Mouse (Mus musculus): ENCODE measurements at regions not wholly inside any gene's neighbourhood (a gene's known extent, or its start where the extent isn't known, plus 50 kb on each side); places are given as distances from the start of the nearest gene placed in this dataset.

DNA sequence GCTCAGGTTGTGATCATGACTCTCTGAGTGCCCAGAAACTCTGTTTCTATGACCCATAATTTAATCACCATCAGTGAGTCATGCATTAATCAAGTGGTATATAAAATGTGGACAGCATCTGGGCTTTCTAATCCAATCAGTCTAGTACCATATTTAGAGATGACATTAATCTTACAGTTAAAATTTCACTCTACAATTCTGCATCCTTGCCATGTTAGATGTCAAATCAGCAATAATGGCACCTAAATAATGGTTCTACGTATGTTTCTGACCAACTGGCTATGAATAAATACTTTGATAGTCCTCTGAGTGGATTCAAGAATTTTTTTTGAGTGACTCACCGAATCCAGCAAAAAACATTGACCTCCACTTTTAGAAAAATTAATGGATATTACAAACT lies 383.0 kb upstream of the Gm12666 start:
- no peak for DNase-seq

DNA sequence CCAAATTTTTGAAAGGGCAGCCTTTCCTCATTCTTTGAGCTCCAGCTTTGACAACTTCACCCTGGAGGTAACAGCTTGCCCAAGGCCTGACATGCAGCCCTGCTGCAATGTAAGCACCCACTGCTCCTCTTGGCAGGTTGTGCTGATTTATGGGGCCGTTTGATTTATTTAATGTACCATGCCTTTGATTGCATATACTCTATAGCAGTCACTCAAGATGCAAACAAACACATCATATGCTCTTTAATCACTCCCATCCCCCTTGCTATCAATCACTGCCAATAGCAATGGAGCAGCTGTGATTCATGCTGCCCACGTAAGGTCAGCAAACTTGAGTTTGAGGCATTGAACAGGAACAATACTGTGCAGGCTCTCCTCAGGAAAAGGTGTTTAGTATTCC lies 373.8 kb upstream of the Gm12666 start:
- peak; percentile 9 for DNase-seq

DNA sequence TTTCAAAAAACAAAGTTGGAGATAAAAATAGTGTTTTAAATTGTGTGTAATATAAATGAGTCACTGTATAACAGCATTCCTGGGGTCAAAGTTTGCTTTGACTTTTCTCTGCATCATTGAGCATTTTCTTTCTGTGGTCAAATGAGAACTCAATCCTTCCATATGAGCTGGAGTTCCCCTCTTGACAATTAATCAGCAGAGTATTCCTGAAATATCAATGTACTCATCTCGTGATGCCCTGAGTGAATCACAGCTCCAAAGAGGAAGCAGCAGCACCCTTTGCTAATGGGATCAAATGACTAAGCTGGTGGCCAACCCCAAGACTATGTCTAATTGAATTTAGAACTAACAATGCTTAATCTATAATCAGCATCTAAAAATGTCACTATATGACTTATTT lies 363.6 kb upstream of the Gm12666 start:
- DNase-seq: no peak

DNA sequence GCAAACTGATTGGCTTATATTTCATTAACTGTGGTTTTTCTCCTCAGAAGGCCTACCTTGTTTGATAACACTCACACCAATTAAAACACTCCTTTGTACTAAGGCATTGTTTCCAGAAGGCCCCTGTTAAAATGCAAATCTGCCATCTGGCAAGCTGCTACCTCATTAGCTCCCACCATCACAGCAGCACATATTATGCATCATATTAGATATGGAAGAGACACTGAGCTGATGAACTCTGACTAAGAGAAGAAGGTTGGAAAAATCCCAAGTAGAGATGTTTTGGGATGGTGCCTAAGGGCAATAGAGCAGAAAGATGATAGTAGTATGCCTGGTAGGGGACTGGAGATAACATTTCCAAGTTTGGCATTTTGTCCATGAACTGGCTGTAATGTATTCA lies 350.5 kb upstream of the Gm12666 start:
- DNase-seq: no peak

GRCm38 (mm10) chr4:92538296-92538695 lies 346.7 kb upstream of the Gm12666 start:
- no peak for DNase-seq

DNA sequence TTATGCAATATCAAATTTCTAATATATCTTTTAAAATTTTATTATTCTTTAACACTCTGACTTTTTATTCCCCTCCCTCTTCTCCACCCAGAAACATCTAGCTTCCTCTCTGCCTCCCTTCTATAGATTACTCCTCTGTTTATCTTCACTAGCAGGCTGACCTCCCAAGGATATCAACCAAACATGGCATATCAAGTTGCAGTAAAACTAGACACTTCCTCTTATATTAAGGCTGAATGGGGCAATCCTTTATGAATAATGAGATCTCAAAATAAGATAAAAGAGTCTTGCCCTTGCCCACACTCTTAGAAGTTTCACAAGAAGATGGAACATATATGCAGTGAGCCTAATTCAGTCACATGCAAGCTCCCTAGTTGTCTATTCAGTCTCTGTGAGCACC lies 310.5 kb upstream of the Gm12666 start:
- DNase-seq: no peak

GRCm38 (mm10) chr4:92500168-92500567 lies 308.6 kb upstream of the Gm12666 start:
- DNase-seq: no peak

- DNase-seq: no peak
Observed at GRCm38 (mm10) chr4:92486603-92487002, 295.1 kb upstream of the Gm12666 start.

GRCm38 (mm10) chr4:92458186-92458585 lies 266.6 kb upstream of the Gm12666 start:
- no peak for DNase-seq

Data from adrenal gland, postnatal 14 days (tissue).